Mouse (Mus musculus): ENCODE results near the gene Ccsap. TPM values are rescaled to one million over a fixed set of nuclear protein-coding genes. Genes with fewer than 3 reads are reported as not detected.
"Not testable (repeated sequence)": the region's sequence is repeated elsewhere in the genome, so short reads cannot be mapped to it uniquely, and the experiment has no call there.

The Ccsap gene
- polyA plus RNA-seq, 1 experiment from 2014 or later = 2.2 TPM

DNA sequence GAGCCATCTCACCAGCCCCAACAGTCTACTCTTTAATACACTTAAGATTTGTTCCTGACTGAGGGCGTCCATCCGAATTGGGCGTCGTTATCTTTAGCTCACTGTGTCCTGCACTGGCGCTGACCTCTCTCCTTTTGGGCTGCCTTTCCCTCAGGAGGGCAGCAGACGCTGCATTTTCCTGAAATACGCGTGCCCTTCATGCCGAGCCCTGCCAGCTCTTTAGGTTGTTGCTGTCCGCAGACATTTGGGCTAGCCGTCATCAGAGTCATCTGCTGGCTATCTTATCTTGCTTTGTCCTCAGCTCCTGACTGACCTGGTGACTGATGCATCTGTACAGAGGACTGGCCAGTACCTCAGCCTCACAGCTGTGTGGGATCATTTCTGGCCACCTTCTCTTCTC lies 44.7 kb downstream of the Ccsap start:
- Histone ChIP-seq H3K9ac (no peak overlapping the region), H3K9me3 (replicated peaks) (no peaks in the 10 kb centered on the region), H3K4me1 (replicated peaks) (peaks cover 9% of the 10 kb centered on the region), H3K4me2 (no peak overlapping the region), H3K27me3 (no peaks in the 10 kb centered on the region), H3K27ac (no peak overlapping the region), H3K36me3 (no peaks in the 10 kb centered on the region), H3K4me3 (no peak overlapping the region)
- no peak for ATAC-seq (replicated peaks; ENCODE audit: insufficient number of reproducible peaks, insufficient read depth, low FRiP score, low read depth)
- WGBS = 45% methylated on average over 11 of the region's 11 CpGs

DNA sequence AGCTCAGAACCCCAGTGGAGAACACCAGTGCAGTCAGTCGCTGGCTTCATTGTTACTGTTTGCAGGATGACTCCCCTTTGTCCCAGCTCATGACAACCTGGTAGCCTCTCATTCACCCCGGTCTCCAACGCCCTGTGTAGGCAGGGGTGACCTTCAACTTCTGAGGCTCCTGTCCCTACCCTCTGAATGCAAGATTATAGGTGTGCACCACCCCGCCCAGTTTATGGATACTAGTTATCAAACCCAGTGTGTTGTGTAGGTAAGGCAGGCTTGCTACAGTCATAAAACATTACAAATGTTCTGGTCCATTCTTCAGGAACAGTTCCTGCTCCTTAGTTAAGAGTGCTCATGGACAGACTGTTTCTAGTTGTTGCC lies 46.1 kb downstream of the Ccsap start:
- no peak overlapping the region for H3K4me2 ChIP-seq
- 78% methylated on average over 4 of the region's 4 CpGs for WGBS
- no peaks in the 10 kb centered on the region for H3K36me3 ChIP-seq
- no peaks in the 10 kb centered on the region for H3K9me3 ChIP-seq (replicated peaks)
- H3K4me1 ChIP-seq (replicated peaks) = peaks cover 9% of the 10 kb centered on the region
- H3K9ac ChIP-seq = no peak overlapping the region
- no peak overlapping the region for H3K4me3 ChIP-seq
- no peaks in the 10 kb centered on the region for H3K27me3 ChIP-seq
- ATAC-seq (replicated peaks; ENCODE audit: insufficient number of reproducible peaks, insufficient read depth, low FRiP score, low read depth) = no peak
- no peak overlapping the region for H3K27ac ChIP-seq

DNA sequence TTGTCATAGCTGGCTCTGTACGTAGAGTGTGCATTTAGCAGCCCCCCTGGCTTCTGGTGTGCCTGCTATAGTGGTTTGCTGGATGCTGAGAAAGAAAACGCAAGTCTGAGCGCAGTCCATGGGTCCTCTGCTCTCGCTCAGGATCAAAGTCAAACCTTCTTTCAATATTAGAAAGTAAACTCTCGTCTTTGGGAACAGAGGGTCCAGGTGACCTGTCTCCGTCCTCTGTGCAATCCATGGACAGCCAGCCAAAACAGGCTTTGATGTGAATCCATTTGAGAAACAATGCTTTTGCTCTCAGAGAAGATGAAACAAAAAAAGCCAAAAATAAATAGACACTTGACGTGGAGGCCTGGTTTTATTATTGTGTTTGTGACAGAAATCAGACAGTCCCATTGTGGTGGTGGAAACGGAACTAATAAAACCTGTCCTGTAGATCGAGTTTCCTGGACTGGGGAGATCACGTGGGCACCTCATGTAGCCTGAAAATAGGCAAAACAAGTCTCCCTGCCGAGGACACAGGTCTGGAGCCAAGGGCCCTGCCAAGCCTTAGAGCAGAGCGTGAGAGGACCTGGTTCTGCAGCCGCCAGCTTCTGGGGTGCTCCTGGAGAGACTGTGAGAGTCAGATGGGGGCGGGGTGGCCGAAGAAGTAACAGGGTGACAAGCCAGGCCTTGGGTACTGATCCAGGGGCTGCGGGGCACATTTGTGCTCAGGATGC lies 46.7 kb downstream of the Ccsap start:
- H3K9me3 ChIP-seq (replicated peaks) = no peaks in the 10 kb centered on the region
- H3K36me3 ChIP-seq = no peaks in the 10 kb centered on the region
- no peak for ATAC-seq (replicated peaks; ENCODE audit: insufficient number of reproducible peaks, insufficient read depth, low FRiP score, low read depth)
- H3K4me1 ChIP-seq (replicated peaks) = peaks cover 9% of the 10 kb centered on the region
- no peaks in the 10 kb centered on the region for H3K27me3 ChIP-seq
- no peak overlapping the region for H3K4me2 ChIP-seq
- no peak overlapping the region for H3K9ac ChIP-seq
- H3K4me3 ChIP-seq = no peak overlapping the region
- no peak overlapping the region for H3K27ac ChIP-seq
- WGBS = 75% methylated on average over 16 of the region's 16 CpGs

DNA sequence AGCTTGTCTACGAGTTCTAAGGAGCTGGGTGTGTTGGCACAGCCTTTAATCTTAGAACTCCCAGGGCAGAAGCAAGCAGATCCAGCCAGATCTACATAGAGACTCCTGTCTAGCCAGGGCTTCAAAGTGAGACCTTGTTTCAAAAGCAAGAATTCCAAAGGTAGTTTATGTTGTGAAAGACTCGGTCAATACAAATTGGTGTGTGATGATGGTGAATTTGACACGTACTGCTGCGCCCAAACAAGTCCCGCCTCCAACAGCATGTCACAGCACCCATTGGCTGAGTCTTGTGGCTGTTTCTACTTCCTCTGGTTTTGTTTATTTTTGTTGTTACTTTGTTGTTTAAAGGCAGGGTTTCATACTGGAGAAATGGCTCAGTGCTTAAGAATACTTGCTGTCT lies 47.8 kb downstream of the Ccsap start:
- H3K4me1 ChIP-seq (replicated peaks) = peaks cover 13% of the 10 kb centered on the region
- no peak overlapping the region for H3K4me2 ChIP-seq
- H3K27me3 ChIP-seq = no peaks in the 10 kb centered on the region
- ATAC-seq (replicated peaks; ENCODE audit: insufficient number of reproducible peaks, insufficient read depth, low FRiP score, low read depth) = no peak
- H3K27ac ChIP-seq = no peak overlapping the region
- WGBS = 79% methylated on average over 5 of the region's 5 CpGs
- H3K36me3 ChIP-seq = no peaks in the 10 kb centered on the region
- H3K4me3 ChIP-seq = no peak overlapping the region
- no peaks in the 10 kb centered on the region for H3K9me3 ChIP-seq (replicated peaks)
- no peak overlapping the region for H3K9ac ChIP-seq

DNA sequence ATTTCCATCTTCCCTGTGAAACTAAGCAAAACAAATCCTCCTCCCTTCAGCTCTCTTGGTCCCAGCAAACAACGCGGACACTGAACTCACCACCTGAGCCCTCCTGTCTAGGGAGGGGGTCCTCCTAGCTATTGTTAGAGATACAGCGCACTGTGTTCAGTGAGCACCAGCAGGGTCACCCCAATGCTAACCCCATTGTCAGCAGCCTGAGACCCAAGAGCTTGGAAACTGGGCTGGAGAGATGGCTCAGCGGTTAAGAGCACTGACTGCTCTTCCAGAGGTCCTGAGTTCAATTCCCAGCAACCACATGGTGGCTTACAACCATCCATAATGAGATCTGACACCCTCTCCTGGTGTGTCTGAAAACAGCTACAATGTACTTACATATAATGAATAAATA lies 50.7 kb downstream of the Ccsap start:
- peaks cover 24% of the 10 kb centered on the region for H3K4me1 ChIP-seq (replicated peaks)
- not testable (repeated sequence) for H3K4me2 ChIP-seq; H3K27me3 ChIP-seq; H3K9me3 ChIP-seq (replicated peaks); H3K36me3 ChIP-seq; H3K4me3 ChIP-seq; H3K27ac ChIP-seq; ATAC-seq (replicated peaks; ENCODE audit: insufficient number of reproducible peaks, insufficient read depth, low FRiP score, low read depth); H3K9ac ChIP-seq
- WGBS = 86% methylated on average over 4 of the region's 4 CpGs

DNA sequence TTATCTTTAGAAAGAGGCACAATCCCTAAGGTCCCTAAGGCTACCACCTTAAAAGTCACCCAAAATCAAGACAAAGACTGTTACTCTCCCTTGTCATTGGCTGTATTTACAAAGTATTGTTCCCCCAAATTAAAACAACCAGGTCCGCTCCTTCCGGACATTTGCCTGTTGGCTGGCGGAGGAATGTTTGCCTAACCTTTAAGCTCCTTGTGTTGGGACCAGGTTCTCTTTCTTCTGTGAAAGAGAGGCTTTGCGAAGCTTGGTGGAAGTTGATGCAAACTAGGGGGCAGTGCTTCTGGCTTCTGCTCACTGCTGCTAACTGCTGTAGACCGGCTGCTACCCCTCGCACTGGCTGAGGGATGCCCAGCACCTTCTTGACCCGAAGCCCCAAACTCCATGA lies 51.3 kb downstream of the Ccsap start:
- 83% methylated on average over 7 of the region's 7 CpGs for WGBS
- H3K27ac ChIP-seq = no peak overlapping the region
- H3K4me2 ChIP-seq = no peak overlapping the region
- H3K4me3 ChIP-seq = no peak overlapping the region
- peaks cover 22% of the 10 kb centered on the region for H3K4me1 ChIP-seq (replicated peaks)
- no peaks in the 10 kb centered on the region for H3K9me3 ChIP-seq (replicated peaks)
- no peak overlapping the region for H3K9ac ChIP-seq
- ATAC-seq (replicated peaks; ENCODE audit: insufficient number of reproducible peaks, insufficient read depth, low FRiP score, low read depth) = no peak
- no peaks in the 10 kb centered on the region for H3K27me3 ChIP-seq
- no peaks in the 10 kb centered on the region for H3K36me3 ChIP-seq

DNA sequence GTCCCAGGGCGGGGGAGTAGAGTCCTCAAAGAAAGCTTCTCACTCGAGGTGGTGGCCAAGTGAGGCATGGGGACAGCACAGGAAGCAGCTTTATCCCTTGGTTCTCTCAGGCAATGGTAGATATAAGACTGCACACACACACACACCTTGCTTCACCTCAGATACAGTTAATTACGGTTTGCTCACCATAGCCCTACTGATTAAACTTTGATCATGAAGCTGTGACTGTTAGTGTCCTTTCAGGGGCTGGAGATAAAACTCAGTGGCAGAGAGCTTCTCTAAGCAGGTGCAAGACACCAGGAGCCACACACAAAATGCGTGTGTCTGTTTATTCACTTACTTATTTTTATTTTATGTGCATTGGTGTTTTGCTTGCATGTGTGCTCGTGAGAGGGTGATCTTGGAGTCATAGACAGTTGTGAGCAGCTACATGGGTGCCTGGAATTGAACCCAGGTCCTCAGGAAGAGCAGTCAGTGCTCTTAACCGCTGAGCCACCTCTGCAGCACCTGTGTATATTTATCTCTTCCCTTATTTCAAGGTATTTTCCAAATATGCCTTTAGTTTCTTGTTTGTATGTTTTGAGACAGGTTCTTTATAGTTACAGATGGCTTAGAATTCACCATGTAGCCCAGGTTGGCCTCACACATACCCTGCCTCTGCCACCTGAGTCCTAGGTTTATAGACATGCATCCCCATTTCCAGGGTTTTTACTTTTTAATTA lies 52.0 kb downstream of the Ccsap start:
- Histone ChIP-seq H3K9me3 (replicated peaks) (no peaks in the 10 kb centered on the region), H3K27me3 (no peaks in the 10 kb centered on the region), H3K36me3 (no peaks in the 10 kb centered on the region), H3K27ac (peak overlapping the region; percentile 0; the same call in 1 of the 2 replicates), H3K4me3 (no peak overlapping the region), H3K4me1 (replicated peaks) (peaks cover 20% of the 10 kb centered on the region), H3K9ac (no peak overlapping the region), H3K4me2 (peak overlapping the region; percentile 86; the same call in 1 of the 2 replicates)
- whole genome bisulfite sequencing = 74% methylated on average over 6 of the region's 6 CpGs
- ATAC-seq (replicated peaks; ENCODE audit: insufficient number of reproducible peaks, insufficient read depth, low FRiP score, low read depth) = no peak

DNA sequence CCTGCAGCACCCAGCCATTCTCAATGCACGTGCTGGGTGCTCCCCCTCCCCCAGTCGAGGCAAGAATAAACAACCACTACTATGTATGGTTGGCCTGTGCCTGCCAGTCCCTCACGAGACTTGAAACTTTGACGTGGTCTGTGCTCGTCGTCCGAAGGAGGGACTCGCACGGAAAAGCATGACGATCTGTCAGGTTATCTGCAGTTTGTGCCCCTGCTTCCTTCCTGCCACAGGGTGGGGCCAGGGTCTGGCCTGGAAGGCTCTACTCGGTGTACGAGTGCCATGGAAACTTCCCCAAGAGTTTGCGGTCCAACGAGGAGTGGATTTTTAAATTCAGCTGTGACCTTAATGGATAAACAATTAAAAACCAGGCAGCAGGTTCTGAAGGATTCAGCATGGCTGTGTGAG lies 53.0 kb downstream of the Ccsap start:
- Histone ChIP-seq H3K4me1 (replicated peaks) (peaks cover 20% of the 10 kb centered on the region), H3K27ac (peak overlapping the region; percentile 0; the same call in 1 of the 2 replicates), H3K4me3 (peak overlapping the region; percentile 79), H3K4me2 (peak overlapping the region; percentile 86), H3K9ac (0 out of 2 replicates have a peak overlapping the region, but pooled peaks have one; percentile 3), H3K36me3 (no peaks in the 10 kb centered on the region), H3K27me3 (no peaks in the 10 kb centered on the region), H3K9me3 (replicated peaks) (no peaks in the 10 kb centered on the region)
- WGBS = 9% methylated on average over 14 of the region's 14 CpGs
- ATAC-seq (replicated peaks; ENCODE audit: insufficient number of reproducible peaks, insufficient read depth, low FRiP score, low read depth) = 0 out of 2 replicates have a peak, but pooled peaks have one; percentile 30

DNA sequence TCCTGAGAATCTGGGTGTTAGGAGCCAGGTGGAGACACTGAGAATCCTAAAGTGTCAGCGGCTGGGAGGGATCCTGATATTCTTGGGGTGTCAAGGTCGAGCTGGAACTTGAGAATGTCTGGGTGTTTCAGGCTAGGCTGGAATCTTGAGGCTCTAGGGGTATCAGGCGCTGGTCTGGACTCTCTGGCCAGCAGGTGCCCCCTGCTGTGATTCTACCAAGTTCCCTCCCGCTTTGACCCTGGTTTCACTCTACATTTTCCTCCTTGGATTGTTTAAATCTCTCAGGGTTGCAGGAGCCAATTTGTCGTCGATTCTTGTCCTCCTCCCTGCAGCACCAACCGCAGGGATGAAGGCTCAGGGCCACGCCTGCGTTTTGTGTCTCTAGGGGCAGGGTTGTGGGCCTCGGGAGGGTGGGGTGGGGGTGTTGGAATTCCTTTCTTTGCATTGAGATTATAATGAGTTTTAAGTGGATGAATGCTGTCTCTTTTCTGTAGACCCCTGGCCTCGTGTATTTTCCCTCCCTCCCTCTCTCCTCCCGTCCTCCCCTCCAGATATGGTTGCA lies 53.6 kb downstream of the Ccsap start:
- H3K4me3 ChIP-seq = peak overlapping the region; percentile 79
- WGBS = 5% methylated on average over 12 of the region's 12 CpGs
- H3K9me3 ChIP-seq (replicated peaks) = no peaks in the 10 kb centered on the region
- ATAC-seq (replicated peaks; ENCODE audit: insufficient number of reproducible peaks, insufficient read depth, low FRiP score, low read depth) = no peak
- peaks cover 20% of the 10 kb centered on the region for H3K4me1 ChIP-seq (replicated peaks)
- no peaks in the 10 kb centered on the region for H3K36me3 ChIP-seq
- peak overlapping the region; percentile 86 for H3K4me2 ChIP-seq
- peak overlapping the region; percentile 82 for H3K9ac ChIP-seq
- no peaks in the 10 kb centered on the region for H3K27me3 ChIP-seq
- peak overlapping the region; percentile 65; the same call in 1 of the 2 replicates for H3K27ac ChIP-seq

DNA sequence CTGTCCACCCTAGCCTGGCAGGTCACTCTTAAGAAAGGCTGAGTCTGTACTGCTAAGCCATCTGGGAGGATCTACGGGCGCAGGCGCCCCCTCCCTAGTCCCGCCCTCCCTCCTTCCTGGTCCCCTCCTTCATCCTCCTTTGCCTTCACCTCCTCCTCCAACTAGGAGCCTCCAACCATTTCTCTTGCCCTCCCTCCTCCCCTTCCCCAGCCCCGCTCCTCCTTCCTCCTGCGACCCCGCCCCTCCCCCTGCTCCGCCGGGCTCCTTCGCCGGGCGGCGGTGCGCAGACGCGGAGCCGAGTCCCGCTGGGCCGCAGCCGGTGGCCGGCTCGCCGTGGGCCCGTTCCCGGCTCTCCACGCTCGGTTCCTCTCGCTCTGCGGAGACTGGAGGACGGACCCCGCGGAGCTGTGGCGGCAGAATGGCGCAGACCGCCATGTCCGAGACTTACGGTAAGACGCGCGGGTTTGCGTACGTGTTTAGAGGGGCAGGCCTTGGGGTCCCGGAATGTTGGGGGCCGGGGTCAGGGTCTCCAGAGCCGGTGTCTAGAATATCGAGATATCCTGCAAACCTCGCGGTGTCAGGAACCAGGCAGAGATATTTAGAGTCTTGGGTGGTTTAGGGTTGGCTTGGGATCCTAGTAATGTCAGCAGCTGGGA lies 54.2 kb downstream of the Ccsap start, which contains the start of gene Rab4a:
Rab4a (plus strand) TSS at position 268 of the 656 bp plus-strand sequence.
- no peaks in the 10 kb centered on the region for H3K9me3 ChIP-seq (replicated peaks)
- ATAC-seq (replicated peaks; ENCODE audit: insufficient number of reproducible peaks, insufficient read depth, low FRiP score, low read depth) = peak; percentile 86
- H3K9ac ChIP-seq = peak within 1 kb of the TSS; percentile 82

DNA sequence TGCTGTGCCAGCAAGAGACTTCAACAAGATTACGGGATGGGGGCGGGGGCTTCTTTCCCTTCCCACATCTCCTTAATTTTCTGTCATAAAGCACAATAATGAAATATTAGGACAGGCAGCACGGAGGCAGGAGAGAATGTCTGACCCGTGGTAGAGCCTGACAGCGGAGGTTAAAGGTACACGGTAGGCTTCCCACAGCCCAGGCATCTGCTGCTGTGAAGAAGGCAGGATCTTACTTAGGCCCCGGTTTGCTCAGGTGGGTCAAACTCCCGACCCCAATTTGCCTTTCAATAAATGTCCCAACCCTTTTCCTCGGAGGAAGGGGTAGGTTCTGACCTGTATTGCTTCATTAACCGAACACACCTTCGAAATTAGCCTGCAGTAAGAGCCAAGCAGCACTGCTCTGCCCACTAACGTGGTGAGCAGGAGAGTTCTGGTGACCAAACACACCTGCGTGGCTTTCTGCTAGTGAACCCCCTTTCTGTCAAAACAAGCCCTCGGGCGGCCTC lies 54.7 kb downstream of the Ccsap start:
- Histone ChIP-seq H3K9ac (peak overlapping the region; percentile 82), H3K4me2 (peak overlapping the region; percentile 86), H3K36me3 (no peaks in the 10 kb centered on the region), H3K4me1 (replicated peaks) (peaks cover 20% of the 10 kb centered on the region), H3K9me3 (replicated peaks) (no peaks in the 10 kb centered on the region), H3K27me3 (no peaks in the 10 kb centered on the region), H3K27ac (0 out of 2 replicates have a peak overlapping the region, but pooled peaks have one; percentile 5), H3K4me3 (peak overlapping the region; percentile 79)
- WGBS = 18% methylated on average over 15 of the region's 15 CpGs
- ATAC-seq (replicated peaks; ENCODE audit: insufficient number of reproducible peaks, insufficient read depth, low FRiP score, low read depth) = no peak

More for the DNA sequence above, 54.2 kb downstream of the Ccsap start, which contains the start of gene Rab4a:
- Histone ChIP-seq H3K4me2 (peak within 1 kb of the TSS; percentile 86), H3K4me3 (peak within 1 kb of the TSS; percentile 79), H3K27ac (peak within 1 kb of the TSS; percentile 65), H3K27me3 (no peaks in the 10 kb centered on the region), H3K4me1 (replicated peaks) (peaks cover 20% of the 10 kb centered on the region), H3K36me3 (no peaks in the 10 kb centered on the region)
- under 1% methylated on average over 47 of the region's 48 CpGs for WGBS

All from heart, embryonic 15.5 days (tissue).